Mouse (Mus musculus) ES-CJ7 (cell line): ENCODE data around the gene Esr1.

ENCODE experiments used
- DNase-seq: peaks from one replicate; pipeline ENCODE4 v3.0.0; 2011; ENCODE audit warnings: low read depth, low spot score

Esr1 gene

GRCm38 (mm10) chr10:4830592-4830991, 219.2 kb downstream of the Esr1 start:
- DNase-seq, result no peak

- DNase-seq, result no peak
Measured at GRCm38 (mm10) chr10:4838099-4838498, 226.7 kb downstream of the Esr1 start.

GRCm38 (mm10) chr10:4841039-4841438, 229.6 kb downstream of the Esr1 start:
- DNase-seq, result no peak

GRCm38 (mm10) chr10:4847523-4847922, 236.1 kb downstream of the Esr1 start:
- no peak for DNase-seq

GRCm38 (mm10) chr10:4849881-4850280, 238.5 kb downstream of the Esr1 start:
- no peak for DNase-seq

GRCm38 (mm10) chr10:4875076-4875737, 263.8 kb downstream of the Esr1 start:
- no peak for DNase-seq

- no peak for DNase-seq
Measured at GRCm38 (mm10) chr10:4881391-4881790, 270.0 kb downstream of the Esr1 start.

- no peak for DNase-seq
Measured at GRCm38 (mm10) chr10:4885506-4885905, 274.1 kb downstream of the Esr1 start.

GRCm38 (mm10) chr10:4885961-4886360, 274.6 kb downstream of the Esr1 start:
- no peak for DNase-seq

GRCm38 (mm10) chr10:4893475-4893874, 282.1 kb downstream of the Esr1 start:
- no peak for DNase-seq

GRCm38 (mm10) chr10:4897789-4898188, 286.4 kb downstream of the Esr1 start:
- no peak for DNase-seq

GRCm38 (mm10) chr10:4900324-4900723, 288.9 kb downstream of the Esr1 start:
- no peak for DNase-seq

- no peak for DNase-seq
Measured at GRCm38 (mm10) chr10:4909271-4909670, 297.9 kb downstream of the Esr1 start.

- no peak for DNase-seq
Measured at GRCm38 (mm10) chr10:4910451-4910850, 299.1 kb downstream of the Esr1 start.

- DNase-seq, result no peak
Measured at GRCm38 (mm10) chr10:4919046-4919445, 307.7 kb downstream of the Esr1 start.

GRCm38 (mm10) chr10:4923616-4924015, 312.2 kb downstream of the Esr1 start:
- DNase-seq, result no peak

GRCm38 (mm10) chr10:4924391-4924790, 313.0 kb downstream of the Esr1 start:
- DNase-seq, result no peak

- DNase-seq, result no peak
Measured at GRCm38 (mm10) chr10:4943148-4943547, 331.8 kb downstream of the Esr1 start.

GRCm38 (mm10) chr10:4944725-4945124, 333.3 kb downstream of the Esr1 start:
- DNase-seq, result no peak

- no peak for DNase-seq
Measured at GRCm38 (mm10) chr10:4965768-4966167, 354.4 kb downstream of the Esr1 start.

- no peak for DNase-seq
Measured at GRCm38 (mm10) chr10:4971156-4971555, 359.8 kb downstream of the Esr1 start.

- no peak for DNase-seq
Measured at GRCm38 (mm10) chr10:4971586-4971985, 360.2 kb downstream of the Esr1 start.

GRCm38 (mm10) chr10:4972026-4972425, 360.6 kb downstream of the Esr1 start:
- DNase-seq, result no peak

- no peak for DNase-seq
Measured at GRCm38 (mm10) chr10:4974246-4974645, 362.9 kb downstream of the Esr1 start.
